Comparison of ENCODE assay signal across 28 mouse cellular contexts in genomic region chr1:61016578-61017118, GRCm38 (mm10). TPM values are rescaled to one million over a fixed set of nuclear protein-coding genes. Genes with fewer than 3 reads are reported as not detected.
DNase-seq lines count a peak whose midpoint lies in the region; ATAC-seq lines count a peak whose summit lies in the region.
"Had no signal": no experiment of that assay in that cellular context is flagged by ENCODE, and none has a peak within 500 bp of the region (broad histone marks: within the 10 kb centered on the region; RNA-seq: fewer than 3 reads in every experiment).

No protein-coding gene starts in this region.

- 83% methylated on average over 1 of the region's 1 CpGs for WGBS in hindbrain, embryonic 12.5 days

- peak; percentile 51 for DNase-seq in CD4-positive helper T cell, adult 2 months (ENCODE audit: low read depth, low spot score)
- peak; percentile 5 for DNase-seq in R1 (ENCODE audit: low read depth, low spot score)
- DNase-seq in hindlimb bud, embryonic 11.5 days (ENCODE audit: extremely low spot score, low read depth, low spot score), result peak; percentile 8
- DNase-seq in naive thymus-derived CD4-positive, alpha-beta T cell, adult 2 months (ENCODE audit: low read depth), result peak; percentile 31
- DNase-seq in embryo, embryonic 9.5 days (ENCODE audit: extremely low spot score), result no peak
- no peak for DNase-seq in cerebellum, postnatal 25 days
- no peak for DNase-seq in gastrocnemius, postnatal 10 days
- DNase-seq: cerebellum, adult 18-20 months; cerebellum, postnatal 10 days; gastrocnemius, adult 2 months; kidney, adult 18-20 months; kidney, postnatal 25 days had no signal

- no peak overlapping the region for H3K4me3 ChIP-seq in hindbrain, embryonic 12.5 days
- H3K4me3 ChIP-seq: gastrocnemius, adult 2 months; heart, embryonic 15.5 days; kidney, embryonic 15.5 days; limb, embryonic 13.5 days; lung, embryonic 15.5 days; neural tube, embryonic 12.5 days had no signal

- no peak overlapping the region for H3K9ac ChIP-seq in hindbrain, embryonic 12.5 days
- H3K9ac ChIP-seq: heart, embryonic 15.5 days; kidney, embryonic 15.5 days; limb, embryonic 13.5 days; lung, embryonic 15.5 days; neural tube, embryonic 12.5 days had no signal

- no peaks in the 10 kb centered on the region for H3K4me1 ChIP-seq in hindbrain, embryonic 12.5 days
- H3K4me1 ChIP-seq: kidney, embryonic 15.5 days; lung, embryonic 15.5 days; neural tube, embryonic 12.5 days had no signal

- ATAC-seq in hindbrain, embryonic 12.5 days (ENCODE audit: low FRiP score), result no peak
- ATAC-seq: forebrain, embryonic 14.5 days; hindbrain, postnatal 0 days; midbrain, embryonic 16.5 days had no signal

- no peaks in the 10 kb centered on the region for H3K27me3 ChIP-seq in hindbrain, embryonic 12.5 days
- H3K27me3 ChIP-seq: CH12.LX; heart, embryonic 15.5 days; kidney, embryonic 15.5 days; limb, embryonic 13.5 days; lung, embryonic 15.5 days; neural tube, embryonic 12.5 days had no signal

- H3K27ac ChIP-seq in hindbrain, embryonic 12.5 days, result no peak overlapping the region
- H3K27ac ChIP-seq: gastrocnemius, adult 2 months; heart, embryonic 15.5 days; hindbrain, postnatal 0 days; kidney, embryonic 15.5 days; limb, embryonic 13.5 days; lung, embryonic 15.5 days; neural tube, embryonic 12.5 days had no signal

- H3K36me3 ChIP-seq in hindbrain, embryonic 12.5 days, result no peaks in the 10 kb centered on the region
- H3K36me3 ChIP-seq: heart, embryonic 15.5 days; kidney, embryonic 15.5 days; limb, embryonic 13.5 days; lung, embryonic 15.5 days; neural tube, embryonic 12.5 days had no signal

- H3K4me2 ChIP-seq in hindbrain, embryonic 12.5 days (replicated peaks), result no peak overlapping the region
- H3K4me2 ChIP-seq: heart, embryonic 15.5 days; kidney, embryonic 15.5 days; limb, embryonic 13.5 days; liver, embryonic 11.5 days; lung, embryonic 15.5 days; midbrain, embryonic 11.5 days; neural tube, embryonic 12.5 days had no signal

- H3K9me3 ChIP-seq in hindbrain, embryonic 12.5 days (replicated peaks), result no peaks in the 10 kb centered on the region
- H3K9me3 ChIP-seq: heart, embryonic 15.5 days; kidney, embryonic 15.5 days; limb, embryonic 13.5 days; lung, embryonic 15.5 days; neural tube, embryonic 12.5 days had no signal

RNA-seq across cellular contexts. Expression of gene Icos, which starts 38.9 kb away (rescaled TPM):
- under 1 TPM; 0.07 to 0.12 TPM for total RNA-seq in gastrocnemius, postnatal 10 days (2021)
- 0.08 and 0.29 TPM in 2 replicates for polyA plus RNA-seq in hindbrain, embryonic 12.5 days (2016; fragmentation: Nextera tagmentation; extraction: Ambion mirVana)
- total RNA-seq: adrenal gland, postnatal 36 days; ES-E14; hindbrain, postnatal 0 days; layer of hippocampus, adult 18-20 months; left cerebral cortex, adult 18-20 months had no signal

Comparison
In these comparisons a context has a peak if more than half of its experiments do, and no peak if none do; other contexts are left out.
1. DNase-seq: peak in CD4-positive helper T cell, adult 2 months (single experiment), R1 (single experiment), hindlimb bud, embryonic 11.5 days (single experiment) and naive thymus-derived CD4-positive, alpha-beta T cell, adult 2 months (single experiment); none in embryo, embryonic 9.5 days (single experiment), cerebellum, postnatal 25 days (0 of 2) and gastrocnemius, postnatal 10 days (single experiment).